Mouse (Mus musculus) testis, adult 10 weeks (tissue): ENCODE results near the gene Dclk3. TPM values are rescaled to one million over a fixed set of nuclear protein-coding genes. Genes with fewer than 3 reads are reported as not detected.

ENCODE experiments used
- polyA plus RNA-seq: library from polyadenylated mRNA; stranded (reverse); fragments of 350-450 nt; fragmentation: Illumina TruSeq; extraction: RNeasy Lipid Tissue Mini Kit (QIAGEN cat#74804); gene quantifications from one replicate; pipeline ENCODE4 v1.2.3, GENCODE M21; 2014; ENCODE audit warnings: low read depth, low replicate concordance

Gene Dclk3
- 0.13 TPM for polyA plus RNA-seq

GRCm38 (mm10) chr9:111438904-111439835 is at the start of gene Dclk3:
Gene Dclk3 (plus strand): TSS chr9:111439081.

Other genes starting within 250 kb of the Dclk3 start
- 21.0 TPM for gene Mlh1, start 167.3 kb upstream of the Dclk3 start, polyA plus RNA-seq
- 19.8 TPM for gene Epm2aip1, start 167.2 kb upstream of the Dclk3 start, polyA plus RNA-seq
- gene Trank1, start 127.3 kb upstream of the Dclk3 start, polyA plus RNA-seq: 32.2 TPM